Mouse (Mus musculus) gastrocnemius, postnatal 14 days (tissue): Measurements from ENCODE around the gene Crat. TPM values are rescaled to one million over a fixed set of nuclear protein-coding genes. Genes with fewer than 3 reads are reported as not detected.
"Not testable (repeated sequence)": the region's sequence is repeated elsewhere in the genome, so short reads cannot be mapped to it uniquely, and the experiment has no call there.

Experiments used
- DNase-seq: peaks from one replicate; pipeline ENCODE4 v3.0.0; 2021; ENCODE audit warnings: mixed read lengths
- intact Hi-C: fragments of 180-260 bp; cut with DNase I; formaldehyde crosslinking; loops from one replicate; pipeline ENCODE4 v1.15.1; 2025; ENCODE audit warnings: low total_unique reads
- total RNA-seq, 2 experiments: library from RNA; stranded (reverse); gene quantifications; 2 replicates each; pipeline ENCODE4 v1.2.3; 2021

Crat gene
- total RNA-seq, 2 experiments from 2014 or later: 251 to 325 TPM

- DNase-seq: peak; percentile 89
- intact Hi-C loops: no loop called here
These were observed 26.2 kb upstream of the Crat start for GRCm38 (mm10) chr2:30441518-30442497.

GRCm38 (mm10) chr2:30440701-30441517, 25.3 kb upstream of the Crat start:
- intact Hi-C loops: no loop called here
- DNase-seq: peak; percentile 77

- no peak for DNase-seq
- intact Hi-C loops: no loop called here
These were observed 24.6 kb upstream of the Crat start for GRCm38 (mm10) chr2:30440211-30440700.

GRCm38 (mm10) chr2:30439631-30440030, 24.0 kb upstream of the Crat start:
- intact Hi-C loops: loop anchor here (5.0 to 10.0 kb wide), 2 partner anchors 353 to 505 kb away; no protein-coding TSS in a partner anchor
- no peak for DNase-seq

GRCm38 (mm10) chr2:30437791-30438190, 22.2 kb upstream of the Crat start:
- DNase-seq: no peak
- intact Hi-C loops: loop anchor here (5.0 to 10.0 kb wide), 2 partner anchors 355 to 507 kb away; no protein-coding TSS in a partner anchor

- no peak for DNase-seq
- intact Hi-C loops: loop anchor here (5.0 to 10.0 kb wide), 2 partner anchors 355 to 508 kb away; no protein-coding TSS in a partner anchor
These were observed 21.2 kb upstream of the Crat start for GRCm38 (mm10) chr2:30436809-30437208.

GRCm38 (mm10) chr2:30436156-30436545, 20.5 kb upstream of the Crat start:
- intact Hi-C loops: loop anchor here (5.0 to 10.0 kb wide), 2 partner anchors 356 to 509 kb away; no protein-coding TSS in a partner anchor
- peak; percentile 60 for DNase-seq

- DNase-seq: peak; percentile 61
- intact Hi-C loops: loop anchor here (5.0 to 10.0 kb wide), 2 partner anchors 357 to 509 kb away; no protein-coding TSS in a partner anchor
These were observed 19.9 kb upstream of the Crat start for GRCm38 (mm10) chr2:30435326-30436155.

GRCm38 (mm10) chr2:30429156-30429555, 13.5 kb upstream of the Crat start:
- intact Hi-C loops: no loop called here
- peak; percentile 66 for DNase-seq

GRCm38 (mm10) chr2:30421432-30421831, 5.8 kb upstream of the Crat start:
- no peak for DNase-seq
- intact Hi-C loops: no loop called here

- intact Hi-C loops: no loop called here
- DNase-seq: no peak
These were observed 3.5 kb upstream of the Crat start for GRCm38 (mm10) chr2:30419112-30419511.

GRCm38 (mm10) chr2:30418259-30418658, 2.6 kb upstream of the Crat start:
- intact Hi-C loops: no loop called here
- no peak for DNase-seq

GRCm38 (mm10) chr2:30417595-30418165, 2.1 kb upstream of the Crat start:
- no peak for DNase-seq
- intact Hi-C loops: no loop called here

- intact Hi-C loops, DNase-seq: not testable (repeated sequence)
These were observed 1.5 kb upstream of the Crat start for GRCm38 (mm10) chr2:30417154-30417553.

GRCm38 (mm10) chr2:30416649-30416965, 994 bp upstream of the Crat start:
- intact Hi-C loops: no loop called here
- no peak for DNase-seq

GRCm38 (mm10) chr2:30415936-30416648, 479 bp upstream of the Crat start, which contains the start of gene Ptpa:
Gene Ptpa, plus strand, starts transcription at chr2:30416039.
- DNase-seq: peak; percentile 93
- intact Hi-C loops: no loop called here

GRCm38 (mm10) chr2:30414681-30415080, 932 bp downstream of the Crat start:
- intact Hi-C loops: no loop called here
- no peak for DNase-seq

GRCm38 (mm10) chr2:30414101-30414500, 1.5 kb downstream of the Crat start:
- no peak for DNase-seq
- intact Hi-C loops: no loop called here
